Mouse (Mus musculus) lung, postnatal 0 days (tissue): ENCODE measurements at regions not wholly inside any gene's neighbourhood (a gene's known extent, or its start where the extent isn't known, plus 50 kb on each side); places are given as distances from the start of the nearest gene placed in this dataset.

ENCODE experiments used
- CTCF ChIP-seq: IDR thresholded peaks from 2 replicates; pipeline ENCODE4 v1.5.1; 2016; ENCODE audit warnings: antibody characterized with exemption, mild to moderate bottlenecking
- EP300 ChIP-seq: IDR thresholded peaks from 2 replicates; pipeline ENCODE4 v1.6.1; 2016; ENCODE audit warnings: antibody characterized with exemption, mild to moderate bottlenecking, control low read depth

DNA sequence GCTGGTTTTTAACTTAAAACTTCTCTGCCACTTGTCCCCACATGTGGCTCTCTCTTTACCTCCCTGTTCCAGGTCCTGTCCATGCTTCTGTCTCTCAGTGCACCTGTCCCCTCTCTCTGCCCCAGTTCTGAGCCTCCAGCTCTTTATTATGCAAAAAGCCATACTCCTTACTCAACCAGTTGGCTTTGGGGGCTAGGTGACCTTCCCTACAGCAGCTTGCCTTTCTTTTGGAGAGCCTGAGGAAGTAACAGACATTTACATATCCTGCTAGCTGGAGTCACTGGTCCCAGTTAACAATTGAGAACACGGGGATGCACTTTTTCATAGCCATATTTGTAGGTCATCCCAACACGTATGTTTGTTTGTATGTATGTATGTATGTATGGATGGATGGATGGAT, 130.8 kb downstream of the Bmp7 start:
- TF ChIP-seq CTCF = no peak
- TF ChIP-seq EP300 = no peak
